Mouse (Mus musculus): ENCODE measurements around the gene Maz.
A peak's percentile ranks its signal among the peaks of the same experiment; 100 is the strongest.

Maz gene

DNA sequence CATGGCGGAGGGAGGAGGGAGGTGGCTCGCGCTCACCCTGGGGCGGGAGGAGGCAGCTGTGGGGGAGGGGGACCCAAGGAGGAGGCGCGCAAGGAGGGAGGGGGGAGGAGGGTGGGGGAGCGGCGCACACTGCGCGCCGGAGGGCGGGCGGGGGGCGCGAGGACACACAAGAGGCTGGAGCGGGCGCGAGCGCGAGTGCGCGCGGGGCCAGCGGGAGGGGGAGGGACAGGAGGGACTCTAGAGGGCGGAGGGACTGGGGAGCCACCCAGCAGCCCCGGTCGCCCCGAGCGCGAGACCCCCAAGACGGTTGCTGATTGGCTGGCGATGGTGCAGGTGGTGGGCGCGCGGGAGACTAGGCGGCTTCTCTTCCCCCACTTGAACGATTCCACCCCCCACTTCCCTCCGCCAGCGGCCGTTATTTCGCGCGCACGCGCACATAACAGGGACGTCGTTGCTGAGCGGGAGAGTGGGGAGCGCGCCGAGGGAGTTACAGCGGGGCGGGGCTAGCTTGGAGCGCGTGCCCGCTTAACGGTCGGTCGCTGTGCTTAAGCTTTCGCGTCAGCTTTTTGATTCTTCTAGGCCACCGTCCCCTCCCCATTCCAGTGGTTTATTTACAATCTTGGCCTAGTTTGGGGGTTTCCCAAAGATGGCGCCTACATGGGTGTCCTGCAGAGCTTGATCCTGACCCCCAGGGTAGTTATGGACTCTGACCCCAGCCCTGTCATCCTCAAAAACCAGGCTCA is at the start of gene Maz:
Gene Maz, minus strand, starts transcription at position 54 of the 743 bp plus-strand sequence.
- peak; percentile 98 for DNase-seq

DNA sequence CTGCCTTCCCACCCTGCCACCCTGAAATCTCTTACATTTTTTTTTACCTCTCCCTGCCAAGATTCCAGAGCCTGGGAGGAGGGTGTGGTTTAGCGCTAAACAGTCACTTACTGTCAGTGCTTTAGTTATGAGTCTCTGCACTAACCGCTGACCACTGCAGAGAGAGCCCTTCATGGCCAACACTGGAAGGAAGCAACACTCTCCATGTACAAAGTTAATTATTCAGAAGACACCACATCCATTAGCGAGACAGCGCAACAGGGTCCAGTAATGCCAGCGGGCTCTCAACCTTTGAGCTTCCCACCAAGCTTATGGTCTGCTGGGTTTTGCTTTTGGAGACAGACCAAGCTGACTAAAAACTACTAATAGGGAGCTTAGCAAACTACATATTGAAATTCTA is 49.4 kb upstream of the Maz start:
- no peak for DNase-seq

DNA sequence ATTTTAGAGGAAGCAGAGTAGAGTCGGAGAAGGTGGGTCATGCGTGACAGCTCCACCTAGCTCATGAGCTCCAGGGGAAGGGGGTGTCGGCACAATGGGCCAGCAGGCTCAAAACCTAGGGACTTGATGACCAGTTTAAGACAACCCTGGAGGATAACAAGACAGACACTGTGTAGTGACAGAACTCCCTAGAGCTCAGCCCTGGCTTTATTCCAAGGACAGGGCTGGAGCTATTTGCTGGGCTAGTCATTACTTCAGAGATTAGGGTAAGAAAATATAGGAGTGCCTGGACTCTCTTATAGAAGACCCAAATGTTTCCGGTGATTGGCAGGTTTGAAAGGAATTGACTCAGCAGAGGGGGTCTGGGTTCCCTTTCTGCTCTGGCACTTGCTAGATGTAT is 46.4 kb upstream of the Maz start:
- DNase-seq: no peak

DNA sequence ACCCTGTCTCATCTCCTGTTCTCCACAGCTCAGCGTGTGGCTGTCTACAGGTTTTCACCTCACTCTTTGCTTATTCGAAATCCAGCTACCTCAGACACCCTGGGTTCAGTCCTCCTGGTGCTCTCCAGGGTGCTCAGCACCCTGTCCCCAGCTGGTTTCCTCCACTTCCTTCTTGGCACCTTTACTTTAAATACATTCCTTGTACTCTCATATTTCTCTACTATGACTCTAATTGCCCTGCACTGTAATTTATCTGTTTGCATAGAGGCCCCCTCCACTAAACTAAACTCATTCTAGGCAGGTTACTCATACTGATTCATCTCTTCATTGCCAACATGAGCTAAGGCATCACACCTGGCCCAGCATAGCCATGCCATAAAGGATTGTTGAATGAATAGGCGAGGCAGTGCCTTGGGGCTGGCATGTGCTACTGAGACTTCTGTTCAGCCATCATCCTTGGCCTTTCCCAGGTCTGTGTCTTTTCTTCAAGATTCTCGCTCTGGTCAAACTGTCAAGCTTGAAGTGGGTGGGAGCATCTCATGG is 44.1 kb upstream of the Maz start:
- no peak for DNase-seq

DNA sequence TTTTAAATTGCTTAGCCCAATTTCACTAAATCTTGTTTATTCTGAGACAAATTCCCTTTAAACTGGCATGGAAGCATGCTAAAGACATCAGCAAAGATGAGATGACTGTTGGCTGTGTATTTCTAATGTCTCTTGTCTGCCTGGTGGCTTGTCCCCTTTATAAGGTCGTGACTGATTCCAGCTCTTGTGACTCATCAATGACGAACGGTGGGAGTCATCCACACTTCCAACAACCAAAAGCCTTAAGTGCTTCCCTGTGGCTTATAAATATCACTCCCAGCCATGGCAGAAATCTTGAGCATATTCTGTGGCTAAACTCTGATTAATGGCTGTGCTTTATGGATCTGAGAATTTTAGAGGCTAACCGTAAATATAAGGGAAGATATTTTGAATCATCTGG is 39.5 kb upstream of the Maz start:
- no peak for DNase-seq

DNA sequence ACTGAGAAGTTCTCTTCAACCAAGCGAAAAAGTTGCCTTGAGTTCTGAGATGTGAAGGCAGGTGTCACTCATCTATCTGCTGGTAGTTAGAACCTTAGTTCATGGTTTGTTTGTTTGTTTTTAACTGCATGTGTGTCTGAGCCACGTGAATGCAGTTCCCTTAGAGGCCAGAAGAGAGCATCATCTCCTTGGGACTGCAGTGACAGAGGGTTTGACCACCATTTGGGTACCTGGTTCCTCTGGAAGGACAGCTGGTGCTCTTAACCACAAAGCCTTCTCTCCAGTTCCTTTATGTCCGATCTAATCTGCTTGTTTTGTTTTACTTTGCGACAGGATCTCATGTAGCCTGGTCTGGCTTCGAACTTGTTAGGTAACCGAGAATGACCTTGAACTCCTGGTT is 38.7 kb upstream of the Maz start:
- DNase-seq: no peak

DNA sequence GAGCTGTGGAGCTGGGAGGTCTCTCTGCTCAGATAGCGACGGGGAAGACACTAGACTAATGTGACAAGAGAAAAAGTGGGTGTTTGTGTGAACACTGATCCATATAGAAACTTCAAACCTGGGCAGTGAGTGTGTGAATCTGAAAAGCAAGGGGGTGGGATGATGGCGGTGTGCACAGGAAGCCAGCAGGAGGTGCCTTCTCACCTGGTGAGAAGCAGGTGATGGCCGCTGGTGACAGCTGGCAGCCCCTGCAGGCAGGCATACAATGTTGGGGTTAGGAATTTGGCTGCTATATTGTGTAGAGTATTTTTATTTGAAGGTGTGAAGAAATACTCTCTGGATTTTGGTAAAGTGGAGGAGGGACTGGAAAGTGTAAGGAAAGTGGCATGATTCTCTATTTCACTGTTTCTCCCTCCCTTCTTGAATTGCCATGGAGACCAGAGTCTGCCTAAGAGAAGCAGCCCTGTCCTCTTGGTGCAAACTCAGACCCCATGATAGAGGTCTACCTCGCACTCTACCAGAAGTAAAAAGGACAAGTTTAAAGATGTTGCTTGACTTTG is 28.3 kb upstream of the Maz start:
- DNase-seq: no peak

DNA sequence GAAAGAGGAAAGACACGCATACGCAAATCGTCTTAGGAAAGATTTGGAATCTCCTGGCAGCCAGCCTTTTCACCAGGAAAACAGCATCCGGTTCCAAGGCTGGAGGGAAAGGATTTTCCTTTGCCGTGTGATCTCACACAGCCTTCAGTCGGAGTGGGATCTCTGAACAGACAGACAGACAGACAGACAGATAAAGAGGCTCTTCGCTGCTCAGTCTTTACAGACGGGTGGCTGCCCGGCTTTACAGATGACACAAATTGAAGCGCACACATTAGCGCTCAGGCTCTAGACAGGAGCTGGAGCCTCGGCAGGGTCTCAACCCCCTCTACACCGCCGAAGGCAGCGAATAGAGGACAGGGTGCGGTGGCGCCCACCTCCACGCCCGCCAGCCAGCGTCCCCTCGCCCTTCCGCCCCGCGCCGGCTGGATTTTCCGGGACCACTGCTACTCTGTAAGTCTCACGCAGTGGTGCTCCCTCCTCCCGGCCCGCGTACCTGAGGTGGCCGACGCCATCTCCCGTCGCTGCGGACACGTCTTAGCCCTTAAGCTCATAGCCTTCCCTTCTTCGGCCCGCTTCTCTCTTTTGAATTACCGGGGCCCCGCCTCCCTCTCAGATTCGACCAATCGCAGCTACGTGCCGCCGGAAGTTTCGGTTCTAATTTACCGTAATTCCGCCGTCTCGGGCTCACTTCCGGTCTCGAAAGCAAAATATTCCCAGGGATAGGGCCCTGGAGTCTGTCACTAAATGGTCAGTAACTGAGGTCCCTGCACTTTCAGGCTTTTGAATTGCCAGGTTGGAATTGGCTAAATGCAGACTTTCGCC is 15.2 kb upstream of the Maz start, which contains the start of gene Kif22:
Gene Kif22, minus strand, starts transcription at position 621 of the 822 bp plus-strand sequence.
- peak; percentile 92 for DNase-seq

DNA sequence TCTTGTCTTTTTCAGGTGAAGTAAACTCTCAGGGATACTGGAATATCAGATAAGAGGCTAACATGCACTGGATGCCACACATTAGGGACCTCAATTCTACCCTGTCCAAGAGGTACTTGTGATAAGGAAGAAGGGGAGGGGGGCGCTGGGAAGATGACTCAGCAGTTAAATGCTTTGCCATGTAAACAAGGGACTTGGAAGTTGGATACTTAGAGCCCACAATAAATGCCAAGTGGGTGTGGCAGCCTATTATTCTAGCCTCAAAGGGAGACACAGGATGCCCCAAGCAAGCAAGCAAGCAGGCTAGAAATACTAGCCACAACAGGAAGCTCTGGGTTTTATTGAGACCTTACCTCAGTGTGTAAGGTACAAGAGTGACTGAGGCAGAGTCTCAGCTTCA is 4.4 kb upstream of the Maz start:
- DNase-seq: no peak

DNA sequence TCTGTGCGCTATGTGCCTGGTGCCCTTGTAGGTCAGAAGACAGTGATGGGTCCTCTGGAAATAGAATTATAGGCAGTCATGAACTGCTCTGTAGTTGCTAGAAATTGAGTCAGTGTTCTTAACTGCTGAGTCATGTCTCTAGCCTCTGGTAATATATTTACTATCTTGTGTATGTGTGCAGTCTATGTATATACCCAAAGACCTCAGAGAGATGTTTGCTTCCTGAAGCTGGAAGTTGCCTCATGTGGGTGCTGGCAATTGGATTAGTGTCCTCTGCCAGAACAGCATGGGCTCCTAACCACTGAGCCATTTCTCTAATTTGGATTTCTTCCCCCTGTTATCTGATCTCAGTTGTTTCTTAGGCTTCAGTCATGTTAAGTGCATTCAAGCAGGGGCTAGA is 3.3 kb upstream of the Maz start:
- DNase-seq: no peak

DNA sequence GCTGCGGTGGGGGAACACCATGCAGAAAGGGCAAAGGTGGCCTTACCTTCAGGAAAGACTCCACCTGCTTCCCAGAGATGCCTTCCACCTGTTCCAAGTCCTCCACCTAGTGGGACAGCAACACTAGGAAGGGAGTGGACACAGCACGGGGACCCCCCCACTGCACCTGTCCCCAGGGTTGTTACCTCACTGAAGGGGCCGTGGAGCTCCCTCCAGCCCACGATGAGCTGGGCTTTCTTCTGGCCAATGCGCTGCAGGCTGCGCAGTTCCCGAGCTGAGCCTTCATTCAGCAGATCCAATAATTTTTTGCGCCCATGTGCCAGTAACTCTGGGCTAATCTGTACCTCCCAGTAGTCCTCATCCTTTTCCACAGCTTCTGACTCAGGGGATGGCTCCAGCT is 1.0 kb upstream of the Maz start:
- DNase-seq: no peak

DNA sequence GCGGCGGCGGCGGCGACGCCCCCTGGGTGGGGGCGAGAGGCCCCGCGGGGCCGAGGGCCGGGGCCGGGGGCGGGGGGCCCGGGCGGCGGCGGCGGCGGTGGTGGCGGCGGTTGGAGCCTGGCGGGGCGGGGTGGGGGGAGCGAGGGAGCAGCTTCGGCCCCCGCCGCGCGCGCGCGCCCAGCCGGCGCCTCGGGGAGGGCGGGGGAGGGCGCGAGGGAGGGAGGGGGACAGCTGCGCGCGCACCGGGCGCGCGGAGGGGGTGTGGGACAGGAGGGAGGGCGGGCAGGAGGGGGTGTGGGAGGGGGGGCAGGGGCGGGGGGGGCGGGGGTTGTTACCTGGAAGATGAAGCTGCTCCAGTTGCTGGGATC is 237 bp downstream of the Maz start:
- DNase-seq: peak; percentile 93

DNA sequence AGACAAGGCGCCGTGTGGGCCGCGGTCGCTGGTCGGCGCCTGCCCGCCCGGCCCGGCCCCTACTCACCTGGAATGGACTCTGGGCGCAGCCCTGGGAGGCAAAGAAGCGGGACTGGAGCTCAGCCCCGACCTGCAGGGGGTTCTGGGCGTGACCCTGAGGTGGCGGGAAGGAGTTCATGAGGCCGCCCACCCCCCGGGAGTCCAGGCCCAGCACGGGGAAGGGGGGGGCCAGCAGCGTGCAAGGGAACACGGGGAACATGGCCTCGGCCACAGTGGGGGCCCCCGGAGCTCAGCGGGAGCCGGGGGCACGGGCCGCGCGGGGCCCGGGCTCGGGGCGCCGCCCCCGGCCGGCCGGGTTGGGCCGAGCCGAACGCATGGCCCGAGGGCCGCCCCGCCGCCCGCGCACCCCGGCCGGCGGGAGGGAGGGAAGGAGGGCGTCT is 656 bp downstream of the Maz start:
- DNase-seq: peak; percentile 77

DNA sequence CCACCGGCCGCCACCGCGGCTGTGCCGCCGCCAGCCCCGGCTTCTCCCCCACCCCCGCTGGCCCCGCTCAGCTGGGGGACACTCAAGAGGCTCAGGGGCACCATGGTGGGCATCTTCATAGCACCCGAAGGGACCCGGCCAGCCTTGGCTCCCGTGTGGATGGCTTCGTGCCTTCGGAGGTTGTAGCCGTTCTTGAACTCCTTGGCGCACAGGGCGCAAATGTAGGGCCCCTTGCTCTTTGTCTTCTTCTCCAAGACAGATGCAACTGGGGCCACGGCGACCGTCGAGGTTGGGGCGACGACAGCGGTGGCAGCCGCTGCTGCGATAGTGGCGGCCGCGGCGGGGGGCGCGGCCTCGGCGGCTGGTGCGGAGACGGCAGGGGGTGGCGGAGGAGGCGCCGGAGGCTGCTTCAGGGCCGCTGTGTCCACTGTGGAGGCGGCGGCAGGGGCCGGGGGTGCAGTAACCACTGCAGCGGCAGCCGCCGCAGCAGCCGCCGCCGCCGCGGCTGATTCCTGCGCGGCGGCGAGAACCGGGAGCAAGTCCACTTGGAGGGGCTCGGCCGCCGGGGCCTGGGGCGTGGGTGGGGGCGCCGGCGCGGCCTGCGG is 1.2 kb downstream of the Maz start:
- peak; percentile 69 for DNase-seq

DNA sequence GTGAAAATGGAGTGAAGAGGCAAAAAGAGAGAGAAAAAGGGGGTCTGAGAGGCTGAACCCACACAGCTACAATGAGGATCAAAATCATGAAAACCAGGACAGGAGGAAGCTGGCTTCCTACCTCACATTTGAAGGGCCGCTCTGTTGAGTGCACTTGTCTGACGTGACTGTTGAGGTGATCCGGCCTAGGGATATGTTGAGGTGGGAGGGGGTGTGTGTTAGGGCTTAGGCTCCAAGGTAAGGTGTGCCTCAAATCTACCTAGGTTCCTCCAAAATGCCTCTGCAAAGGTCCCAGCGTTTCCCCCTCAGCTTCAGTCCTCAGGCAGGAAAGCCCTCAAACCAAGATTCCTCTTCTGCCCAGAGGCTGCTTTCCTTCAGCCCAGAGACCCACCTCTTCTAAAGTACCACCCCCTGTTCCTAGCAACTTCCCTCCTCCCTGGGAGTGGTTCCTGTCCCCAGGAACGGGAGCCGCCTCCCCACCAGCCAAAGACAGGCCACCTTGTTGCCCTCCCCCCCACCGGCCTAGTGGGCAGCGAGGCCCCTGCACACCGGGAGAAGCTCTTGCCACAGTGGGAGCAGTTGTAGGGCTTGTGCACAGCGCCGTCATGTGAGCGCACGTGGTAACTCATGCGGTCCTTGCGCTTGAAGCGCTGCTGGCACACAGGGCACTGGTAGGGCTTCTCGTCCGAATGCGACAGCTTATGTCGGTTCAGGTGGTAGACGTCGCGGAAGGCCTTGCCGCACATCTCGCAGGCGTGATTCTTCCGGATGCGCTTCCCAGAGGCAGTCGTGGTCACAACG is 1.9 kb downstream of the Maz start:
- peak; percentile 83 for DNase-seq

DNA sequence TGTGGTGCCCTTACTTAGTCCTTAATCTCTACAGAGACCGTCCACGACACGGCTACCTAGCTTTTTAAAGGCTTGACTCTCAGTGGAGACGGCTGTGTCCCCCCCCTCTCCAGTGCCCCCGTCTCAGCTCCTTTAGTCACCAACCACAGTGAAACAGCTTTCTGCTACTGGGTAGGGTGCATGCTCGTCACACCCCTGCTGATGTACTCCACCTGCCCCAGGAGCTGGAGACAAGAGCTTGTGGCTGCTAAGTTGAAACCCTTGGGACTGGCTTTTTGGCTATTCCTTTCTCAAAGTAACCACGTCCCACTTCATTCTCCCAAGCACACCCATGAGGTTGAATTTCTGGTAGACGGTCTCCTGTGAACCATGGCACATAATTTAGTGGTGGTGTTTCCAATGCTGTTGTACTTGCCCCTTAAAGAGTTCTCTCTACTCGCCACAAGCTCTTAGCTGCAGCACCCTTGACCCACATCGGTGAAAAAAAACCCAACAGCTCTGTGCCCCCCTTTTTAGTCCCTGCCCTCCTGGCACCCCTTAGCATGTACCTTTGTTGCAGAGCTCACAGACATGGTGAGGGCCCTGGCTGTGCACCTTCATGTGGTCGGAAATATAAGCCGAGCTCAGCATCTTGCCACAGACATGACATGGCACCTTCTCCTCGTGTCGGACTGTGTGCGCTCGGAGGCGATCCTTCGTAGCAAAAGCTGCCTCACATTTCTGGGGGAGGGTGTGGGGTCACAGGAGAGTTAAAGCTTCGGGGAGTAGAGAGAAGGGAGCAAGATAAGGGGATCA is 2.7 kb downstream of the Maz start:
- no peak for DNase-seq

DNA sequence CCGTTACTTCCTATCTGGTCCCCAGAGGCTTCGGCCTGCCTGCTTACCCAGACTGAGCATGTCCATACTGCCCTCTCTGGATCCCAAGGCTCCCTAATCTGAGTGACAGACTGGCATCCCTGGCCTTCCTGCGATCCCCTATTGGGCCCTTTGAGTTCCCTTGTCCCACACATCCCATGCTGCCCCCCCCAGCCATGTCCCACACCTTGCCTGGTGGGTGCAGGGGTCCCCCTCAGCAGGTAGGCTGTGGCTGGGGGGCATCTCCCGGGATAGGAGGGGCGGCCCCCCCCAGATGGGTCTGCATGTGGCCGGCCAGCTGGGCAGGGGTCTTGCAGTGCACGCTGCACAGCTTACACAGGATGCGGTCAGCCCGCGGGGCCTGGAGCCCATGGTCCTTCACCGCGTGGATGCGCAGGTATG is 3.6 kb downstream of the Maz start:
- no peak for DNase-seq

DNA sequence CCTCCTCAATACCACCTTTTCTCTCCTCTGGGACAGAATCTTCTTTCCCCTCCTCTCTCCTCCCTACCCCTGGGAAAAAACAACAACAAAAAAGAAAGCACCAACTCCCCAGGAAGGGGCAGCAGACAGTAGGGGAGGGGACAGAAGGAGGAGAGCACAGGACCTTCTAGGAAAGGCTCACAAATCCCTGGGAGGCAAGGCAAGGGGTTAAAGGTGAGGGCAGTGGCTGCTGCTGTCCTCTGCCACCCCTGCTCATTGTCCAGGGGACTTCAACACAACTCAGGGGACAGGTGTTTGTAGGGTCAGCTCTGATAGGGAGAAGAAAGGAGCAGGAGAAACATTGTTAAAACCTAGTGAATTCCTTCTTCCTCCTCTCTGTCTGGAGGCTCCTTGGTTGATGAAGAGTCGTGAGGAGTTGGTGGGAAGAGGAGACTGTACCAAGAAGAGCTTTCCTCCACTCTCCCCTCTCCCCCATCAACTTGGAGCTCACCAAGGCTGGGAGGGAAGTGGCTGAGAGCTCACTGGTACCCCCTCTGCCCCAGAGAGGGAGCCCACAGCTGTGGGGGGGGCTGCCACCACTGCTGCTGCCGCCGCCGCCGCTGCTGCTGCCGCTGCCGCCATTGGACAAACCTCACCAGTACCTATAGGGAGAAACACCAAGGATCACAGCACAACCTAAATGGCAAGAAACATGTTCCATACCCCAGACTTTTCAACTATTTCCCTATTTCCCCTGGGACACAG is 4.1 kb downstream of the Maz start:
- DNase-seq: no peak

DNA sequence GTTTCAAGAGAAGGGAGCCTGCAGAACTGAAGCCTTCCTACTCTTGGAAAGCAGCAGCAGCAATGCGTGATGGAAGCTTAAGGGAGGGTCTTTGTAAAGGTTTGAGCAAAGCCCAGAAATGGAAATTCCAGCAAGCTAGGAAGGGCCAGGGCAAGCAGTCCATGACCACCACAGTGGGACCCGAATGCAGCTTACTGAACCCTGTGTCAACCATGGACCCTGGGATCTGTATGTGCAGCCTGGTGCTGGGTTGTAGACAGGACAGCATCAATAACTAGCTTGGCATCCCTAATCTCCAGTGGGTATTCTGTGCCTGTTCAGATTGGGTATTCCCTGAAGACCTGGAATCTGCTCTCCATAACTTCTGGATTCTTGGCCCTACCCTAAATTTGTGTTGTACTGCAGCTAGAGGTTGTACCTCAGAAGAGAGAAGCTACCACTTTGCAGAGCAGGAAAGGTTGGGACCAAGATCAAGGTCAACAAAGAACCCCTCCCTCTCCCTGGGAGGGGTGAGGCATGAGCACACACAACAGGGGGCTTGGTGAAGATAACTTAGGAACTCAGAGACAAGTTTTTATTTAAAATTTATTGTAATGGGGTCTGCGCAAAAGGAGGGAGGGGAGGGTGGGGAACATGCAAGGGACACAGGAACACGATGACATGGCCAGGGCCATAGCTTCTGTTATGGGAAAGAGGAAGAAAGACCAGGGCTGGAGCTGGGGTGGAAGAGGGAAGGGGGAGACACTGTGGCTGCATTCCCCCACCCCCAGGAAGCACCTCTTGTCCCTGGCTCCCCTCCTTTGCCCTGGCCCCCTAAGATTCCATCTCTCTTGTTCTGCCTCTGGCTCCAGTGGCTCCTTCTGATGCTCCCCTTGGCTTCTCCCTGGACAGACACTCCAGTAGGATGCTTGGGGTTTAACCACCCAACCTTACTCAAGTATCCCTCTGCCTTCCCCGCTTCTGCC is 5.0 kb downstream of the Maz start:
- DNase-seq: no peak
